Mouse (Mus musculus): ENCODE measurements around the gene Cdkal1.

- TF ChIP-seq CTCF (conservative IDR thresholded peaks at IDR 0.05; ENCODE audit: insufficient read depth, insufficient read length, low read depth, low read length) (no peak), POLR2A (IDR thresholded peaks at IDR 0.05; ENCODE audit: low read depth, low read length) (no peak)
Observed at GRCm38 (mm10) chr13:29615987-29616386, 239.5 kb downstream of the Cdkal1 start.
